Mouse (Mus musculus) liver, adult 2 months (tissue): ENCODE results near the gene Trim65. TPM values are rescaled to one million over a fixed set of nuclear protein-coding genes. Genes with fewer than 3 reads are reported as not detected.

Experiments used
- DNase-seq: peaks from one replicate; pipeline ENCODE4 v3.0.0-alpha.2; 2011; ENCODE audit warnings: low read depth, low spot score; ENCODE audit errors: extremely low read depth
- H3K27ac ChIP-seq: fragments of 200-500 bp; replicated peaks from 2 replicates; pipeline ENCODE4 v1.5.1; 2012; ENCODE audit warnings: low read depth, mild to moderate bottlenecking, control low read depth, inconsistent platforms, low read length; ENCODE audit not compliant: insufficient read depth
- H3K27me3 ChIP-seq: fragments of 200-500 bp; 2 replicates; pipeline ENCODE4 v1.6.1; 2012; ENCODE audit warnings: mild to moderate bottlenecking, moderate library complexity, low read length, inconsistent platforms; ENCODE audit not compliant: control insufficient read depth, insufficient read depth
- H3K36me3 ChIP-seq: fragments of 200-500 bp; 2 replicates; pipeline ENCODE4 v1.6.1; 2012; ENCODE audit warnings: low read length, inconsistent platforms; ENCODE audit not compliant: control insufficient read depth, insufficient read depth
- H3K4me1 ChIP-seq: fragments of 200-500 bp; 2 replicates; pipeline ENCODE4 v1.6.1; 2011; ENCODE audit warnings: low read length; ENCODE audit not compliant: control insufficient read depth, insufficient read depth
- H3K4me3 ChIP-seq: fragments of 200-500 bp; 2 replicates; pipeline ENCODE4 v1.5.1; 2011; ENCODE audit warnings: low read depth, mild to moderate bottlenecking, control low read depth, low read length, moderate library complexity; ENCODE audit not compliant: insufficient read depth
- H3K79me2 ChIP-seq: fragments of 200-500 bp; 2 replicates; pipeline ENCODE4 v1.6.1; 2012; ENCODE audit warnings: inconsistent platforms, mild to moderate bottlenecking, low read length, moderate library complexity; ENCODE audit not compliant: control insufficient read depth, insufficient read depth
- H3K9ac ChIP-seq: fragments of 200-500 bp; 2 replicates; pipeline ENCODE4 v1.6.1; 2012; ENCODE audit warnings: low read depth, mild to moderate bottlenecking, control low read depth, inconsistent platforms, low read length
- CTCF ChIP-seq: fragments of 200-500 bp; IDR thresholded peaks from 2 replicates; pipeline ENCODE4 v1.5.1; 2011; ENCODE audit warnings: low read depth, low read length, control low read depth
- POLR2A ChIP-seq: fragments of 200-500 bp; IDR thresholded peaks from 2 replicates; pipeline ENCODE4 v1.6.1; 2011; ENCODE audit warnings: low read length, control low read depth; ENCODE audit not compliant: insufficient read depth; ENCODE audit errors: extremely low read depth
- WGBS: fragments of 180-500 bp; shearing (Covaris S2); methylation state at CpG from one replicate; pipeline ENCODE4 v1.1.7; 2018; 5-methylcytosine and 5-hydroxymethylcytosine counted together
- polyA plus RNA-seq: library from polyadenylated mRNA; depleted of rRNA; stranded (reverse); fragments of >200 nt; gene quantifications from 2 replicates; pipeline ENCODE4 v1.2.3, GENCODE M21; 2012; rRNA removed
- total RNA-seq: library from RNA; depleted of rRNA; stranded (reverse); fragments of >200 nt; gene quantifications from 2 replicates; pipeline ENCODE4 v1.2.3, GENCODE M21; 2014; rRNA removed

The Trim65 gene
- total RNA-seq (3.9 and 5.8 TPM in 2 replicates), polyA plus RNA-seq (7.7 and 8.3 TPM in 2 replicates)

DNA sequence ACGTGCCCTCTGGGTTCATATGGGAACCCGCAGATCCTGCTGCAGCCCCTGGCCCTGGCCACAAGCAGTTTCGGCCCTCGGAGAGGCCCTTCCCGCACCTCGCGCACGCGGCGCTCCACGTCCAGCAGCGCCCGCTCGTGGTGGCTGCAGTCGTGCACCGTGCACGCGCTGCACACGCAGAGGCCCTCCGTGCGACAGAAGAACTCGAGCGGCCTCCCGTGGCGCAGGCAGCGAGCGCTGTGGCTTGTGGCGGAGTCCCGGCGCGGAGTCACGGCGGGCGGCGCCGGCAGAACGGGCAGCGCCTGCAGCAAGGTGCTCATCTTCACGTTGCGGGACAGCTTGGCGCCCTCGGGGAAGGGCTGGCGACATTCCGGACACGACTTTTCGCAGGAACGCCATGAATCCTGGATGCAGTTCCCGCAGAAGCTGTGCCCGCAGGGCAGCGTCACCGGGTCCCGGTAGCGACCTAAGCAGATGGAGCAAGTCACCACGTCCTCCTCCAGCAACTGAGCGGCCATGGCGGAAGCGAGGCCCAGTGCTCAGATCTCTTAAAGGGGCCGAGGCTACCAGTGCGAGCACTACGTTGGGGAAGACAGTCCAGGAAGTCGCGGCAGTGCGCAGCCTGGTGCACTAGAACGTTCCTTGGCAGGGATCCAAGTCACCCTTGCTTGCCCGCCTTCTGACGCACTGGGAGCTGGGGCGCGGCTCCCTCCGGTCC is at the start of gene Trim65:
TSS of gene Trim65 (minus strand) at position 641 of the 718 bp plus-strand sequence.
- WGBS, result 1% methylated on average over 69 of the region's 69 CpGs
- H3K27me3 ChIP-seq, result no peaks in the 10 kb centered on the region
- peaks cover 3% of the 10 kb centered on the region; the same call in 1 of the 2 replicates for H3K36me3 ChIP-seq
- peak within 1 kb of the TSS; percentile 85 for H3K27ac ChIP-seq
- peaks cover 8% of the 10 kb centered on the region; the same call in 1 of the 2 replicates for H3K79me2 ChIP-seq
- H3K9ac ChIP-seq, result peak within 1 kb of the TSS; percentile 87
- peaks cover 37% of the 10 kb centered on the region for H3K4me1 ChIP-seq
- peak; percentile 81 for DNase-seq
- 0 out of 2 replicates have a peak, but pooled peaks have one; percentile 10 for TF ChIP-seq POLR2A
- TF ChIP-seq CTCF, result peak; percentile 91
- H3K4me3 ChIP-seq, result peak within 1 kb of the TSS; percentile 83

DNA sequence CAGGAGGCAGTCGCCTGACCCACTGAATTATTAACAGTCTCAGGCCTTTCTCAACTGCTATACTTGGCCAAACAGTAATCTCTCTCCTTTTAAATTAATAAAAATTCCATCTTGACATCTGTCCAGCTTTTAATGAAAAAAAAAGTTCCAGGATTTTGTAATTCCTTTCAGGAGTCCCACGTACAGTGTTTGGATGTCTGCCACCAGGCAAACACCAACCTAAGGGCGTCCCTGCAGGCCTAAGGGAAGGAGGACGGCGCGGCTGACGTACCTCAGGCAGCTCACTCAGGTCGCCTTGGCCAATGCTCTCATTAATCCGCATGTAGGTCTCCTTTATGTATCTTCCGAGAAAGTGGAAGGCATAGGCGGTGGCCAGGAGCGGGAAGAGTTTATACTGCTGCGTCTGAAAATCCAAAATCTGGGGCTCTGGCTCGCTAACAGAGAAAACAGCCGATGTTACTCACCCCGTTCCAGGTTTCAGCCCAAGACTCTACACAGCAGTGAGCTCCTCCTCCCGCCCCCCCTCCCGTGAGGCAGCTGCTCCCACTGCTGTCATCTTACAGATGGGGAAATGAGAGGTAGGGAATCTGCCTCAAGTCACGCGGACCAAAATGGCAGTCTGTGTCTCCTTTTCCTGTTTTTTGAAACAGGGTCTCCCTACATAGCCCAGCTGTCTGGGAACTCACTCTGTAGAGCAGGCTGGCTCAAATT is 47.6 kb upstream of the Trim65 start:
- Histone ChIP-seq H3K79me2 (peaks cover 4% of the 10 kb centered on the region; the same call in 1 of the 2 replicates), H3K27ac (no peak overlapping the region), H3K36me3 (peaks cover 86% of the 10 kb centered on the region), H3K4me3 (no peak overlapping the region), H3K4me1 (peaks cover 7% of the 10 kb centered on the region), H3K27me3 (no peaks in the 10 kb centered on the region), H3K9ac (no peak overlapping the region)
- 38% methylated on average over 20 of the region's 20 CpGs for WGBS
- TF ChIP-seq POLR2A (no peak), CTCF (no peak)
- DNase-seq, result peak; percentile 65

DNA sequence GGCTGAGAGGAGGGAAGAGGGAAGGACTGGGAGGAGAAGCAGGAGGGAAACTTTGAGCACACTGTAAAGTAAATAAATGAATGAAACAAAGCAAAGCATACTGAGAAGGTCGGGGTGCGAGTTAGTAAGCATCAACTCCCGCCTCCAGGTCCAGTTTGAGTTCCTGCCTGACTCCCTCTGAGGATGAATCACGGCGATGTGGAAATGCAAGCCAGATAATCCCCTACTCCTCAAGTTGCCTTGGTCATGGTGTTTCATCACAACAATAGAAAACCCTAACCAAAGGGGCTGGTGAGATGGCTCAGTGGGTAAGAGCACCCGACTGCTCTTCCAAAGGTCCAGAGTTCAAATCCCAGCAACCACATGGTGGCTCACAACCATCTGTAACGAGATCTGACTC is 45.1 kb upstream of the Trim65 start:
- Histone ChIP-seq H3K36me3 (peaks cover 85% of the 10 kb centered on the region), H3K9ac (no peak overlapping the region), H3K4me3 (no peak overlapping the region), H3K79me2 (no peaks in the 10 kb centered on the region), H3K4me1 (peaks cover 4% of the 10 kb centered on the region; the same call in 1 of the 2 replicates), H3K27me3 (no peaks in the 10 kb centered on the region), H3K27ac (no peak overlapping the region)
- DNase-seq, result peak; percentile 37
- 62% methylated on average over 7 of the region's 7 CpGs for WGBS
- TF ChIP-seq POLR2A, result no peak
- TF ChIP-seq CTCF, result no peak

DNA sequence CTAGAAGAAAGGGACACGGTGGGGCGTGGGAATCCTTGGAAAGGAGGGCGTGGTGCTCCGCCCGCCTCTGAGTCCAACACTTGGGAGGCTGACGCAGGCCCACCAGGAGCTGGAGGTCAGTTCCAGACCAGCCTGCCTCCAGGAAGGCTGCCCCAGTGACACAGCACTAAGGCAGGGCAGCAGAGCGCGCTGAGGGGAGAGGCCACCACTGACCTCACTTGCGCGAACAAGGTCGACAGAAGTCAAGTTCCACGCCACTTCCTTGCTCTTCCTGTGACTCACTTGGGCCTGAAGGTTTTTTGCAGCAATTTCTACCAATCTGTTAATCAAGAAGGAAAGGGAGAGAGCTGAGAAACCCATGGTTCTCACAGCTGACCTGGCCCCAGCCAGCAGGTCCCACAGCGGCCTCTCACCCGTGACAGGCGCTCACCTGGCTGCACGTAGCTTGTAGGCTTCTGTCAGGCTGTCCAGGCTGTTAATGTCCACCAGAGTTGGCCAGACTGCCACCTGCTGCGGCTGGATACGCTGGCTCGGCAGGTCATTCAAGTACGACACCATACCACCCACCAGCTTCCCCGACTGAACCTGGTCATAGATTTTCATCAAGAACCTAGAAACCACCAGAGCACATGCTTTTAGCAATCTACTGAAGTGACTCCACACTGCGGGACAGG is 44.0 kb upstream of the Trim65 start:
- Histone ChIP-seq H3K79me2 (no peaks in the 10 kb centered on the region), H3K4me3 (no peak overlapping the region), H3K27me3 (no peaks in the 10 kb centered on the region), H3K36me3 (peaks cover 75% of the 10 kb centered on the region), H3K27ac (no peak overlapping the region), H3K4me1 (peaks cover 4% of the 10 kb centered on the region; the same call in 1 of the 2 replicates), H3K9ac (no peak overlapping the region)
- 71% methylated on average over 22 of the region's 22 CpGs for WGBS
- DNase-seq, result peak; percentile 45
- TF ChIP-seq CTCF, result no peak; the same call in 1 of the 2 replicates
- TF ChIP-seq POLR2A, result no peak

DNA sequence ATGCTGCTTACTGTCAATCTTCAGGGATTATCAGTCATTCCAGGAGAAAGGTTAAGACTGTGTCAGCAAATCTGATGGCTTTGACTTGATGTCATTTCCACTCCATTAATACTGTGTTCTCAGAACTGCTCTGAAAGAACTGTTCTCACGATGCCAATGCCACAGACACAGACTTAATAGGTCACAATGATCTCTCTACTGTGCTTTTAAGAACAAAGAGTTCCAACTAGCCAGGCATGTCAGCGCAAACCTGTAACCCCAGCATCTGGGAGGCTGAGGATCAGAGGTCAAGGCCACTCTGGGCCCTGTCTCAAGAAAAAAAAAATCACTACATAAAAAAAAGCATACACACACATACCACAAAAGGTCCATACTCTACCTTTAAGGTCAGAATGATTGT is 41.0 kb upstream of the Trim65 start:
- H3K36me3 ChIP-seq, result peaks cover 50% of the 10 kb centered on the region
- WGBS, result 26% methylated on average over 2 of the region's 2 CpGs
- no peaks in the 10 kb centered on the region for H3K27me3 ChIP-seq
- H3K4me3 ChIP-seq, result no peak overlapping the region
- H3K9ac ChIP-seq, result no peak overlapping the region
- TF ChIP-seq POLR2A (no peak), CTCF (no peak)
- peak overlapping the region; percentile 33 for H3K27ac ChIP-seq
- no peaks in the 10 kb centered on the region; the same call in 1 of the 2 replicates for H3K4me1 ChIP-seq
- DNase-seq, result peak; percentile 70
- H3K79me2 ChIP-seq, result no peaks in the 10 kb centered on the region
